Comparison of ENCODE assay signal across 25 mouse cellular contexts in the genomic region with DNA sequence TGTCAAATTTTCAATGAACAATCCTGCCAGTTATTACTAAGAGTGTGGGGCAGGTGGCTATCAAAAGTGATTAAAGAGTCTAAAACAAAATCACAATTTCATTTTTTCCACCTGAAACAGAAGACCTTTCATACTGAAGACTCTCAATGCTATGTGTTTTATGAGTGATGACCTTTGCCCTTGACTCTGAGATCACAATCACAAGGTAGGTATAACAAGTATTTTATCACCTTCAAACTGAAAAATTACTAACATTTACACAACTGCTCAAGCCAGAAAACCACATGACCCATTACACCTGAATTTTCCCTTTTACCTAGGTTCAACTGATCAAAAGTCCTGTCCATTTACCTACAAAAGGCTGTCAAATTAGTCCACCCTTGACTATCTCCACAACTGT.
"Had no signal": no experiment of that assay in that cellular context is flagged by ENCODE, and none has a peak within 500 bp of the region (broad histone marks: within the 10 kb centered on the region; RNA-seq: fewer than 3 reads in every experiment).

No protein-coding gene starts in this region.

- H3K4me2 ChIP-seq: heart, embryonic 11.5 days; heart, embryonic 13.5 days; heart, embryonic 15.5 days; hindbrain, embryonic 13.5 days; hindbrain, embryonic 15.5 days; kidney, embryonic 15.5 days; limb, embryonic 13.5 days; limb, embryonic 15.5 days; liver, embryonic 12.5 days had no signal

- H3K27ac ChIP-seq: heart, adult 2 months; heart, embryonic 13.5 days; heart, embryonic 15.5 days; hindbrain, embryonic 13.5 days; hindbrain, embryonic 15.5 days; hindbrain, postnatal 0 days; kidney, embryonic 15.5 days; kidney, postnatal 0 days; limb, embryonic 13.5 days; limb, embryonic 15.5 days; liver, embryonic 12.5 days; liver, embryonic 14.5 days had no signal

- H3K27me3 ChIP-seq: heart, embryonic 13.5 days; heart, embryonic 15.5 days; hindbrain, embryonic 13.5 days; hindbrain, embryonic 15.5 days; kidney, embryonic 15.5 days; limb, embryonic 13.5 days; limb, embryonic 15.5 days; liver, embryonic 12.5 days had no signal

- H3K4me1 ChIP-seq: heart, embryonic 15.5 days; hindbrain, embryonic 15.5 days had no signal

- ATAC-seq: hindbrain, postnatal 0 days; liver, embryonic 12.5 days had no signal

- H3K9me3 ChIP-seq: heart, embryonic 15.5 days; hindbrain, embryonic 13.5 days; hindbrain, embryonic 15.5 days; kidney, embryonic 15.5 days; limb, embryonic 13.5 days; limb, embryonic 15.5 days; liver, embryonic 12.5 days had no signal

- H3K36me3 ChIP-seq: heart, embryonic 15.5 days; hindbrain, embryonic 15.5 days; liver, embryonic 12.5 days had no signal

- DNase-seq: gastrocnemius, postnatal 14 days; gastrocnemius, postnatal 36 days; heart, adult 11 months; heart, adult 2 months; heart, postnatal 14 days; heart, postnatal 36 days; kidney, adult 18-20 months; kidney, adult 9 months; kidney, postnatal 14 days; kidney, postnatal 4 days; layer of hippocampus, adult 9-11 months; layer of hippocampus, postnatal 36 days; left cerebral cortex, postnatal 4 days had no signal

- H3K4me3 ChIP-seq: heart, adult 2 months; heart, embryonic 13.5 days; heart, embryonic 15.5 days; hindbrain, embryonic 13.5 days; hindbrain, embryonic 15.5 days; kidney, embryonic 15.5 days; limb, embryonic 13.5 days; limb, embryonic 15.5 days; liver, embryonic 12.5 days had no signal

- H3K9ac ChIP-seq: heart, embryonic 13.5 days; heart, embryonic 15.5 days; hindbrain, embryonic 13.5 days; hindbrain, embryonic 15.5 days; kidney, embryonic 15.5 days; limb, embryonic 13.5 days; limb, embryonic 15.5 days; liver, embryonic 12.5 days; liver, embryonic 14.5 days had no signal
